Mouse (Mus musculus) liver, postnatal 0 days (tissue): ENCODE measurements around the gene Shroom1. TPM values are rescaled to one million over a fixed set of nuclear protein-coding genes. Genes with fewer than 3 reads are reported as not detected.

Experiments
- ATAC-seq: fragments of 200-750 bp; cut with Nextera tagmentation; 2 replicates; pipeline ENCODE4 v1.8.0; 2017; ENCODE audit warnings: mild to moderate bottlenecking, moderate library complexity
- DNase-seq: peaks from one replicate; pipeline ENCODE4 v3.0.0-alpha.2; 2016
- H3K27ac ChIP-seq: fragments of 300-500 bp; sonication (generic); 2 replicates; pipeline ENCODE4 v1.5.1; 2014; ENCODE audit warnings: antibody characterized with exemption, moderate library complexity, mild to moderate bottlenecking, low read depth
- H3K27me3 ChIP-seq: fragments of 300-500 bp; sonication (generic); 2 replicates; pipeline ENCODE4 v1.6.1; 2014; ENCODE audit warnings: low read length, control low read depth, mixed read lengths; ENCODE audit not compliant: insufficient read depth
- H3K36me3 ChIP-seq: fragments of 300-500 bp; sonication (generic); replicated peaks from 2 replicates; pipeline ENCODE4 v1.6.1; 2014; ENCODE audit warnings: mild to moderate bottlenecking, control low read depth, low read length, moderate library complexity, mixed read lengths; ENCODE audit not compliant: insufficient read depth
- H3K4me1 ChIP-seq: fragments of 300-500 bp; sonication (generic); 2 replicates; pipeline ENCODE4 v1.6.1; 2014; ENCODE audit warnings: antibody characterized with exemption, mild to moderate bottlenecking, control low read depth; ENCODE audit not compliant: insufficient read depth
- H3K4me2 ChIP-seq: fragments of 300-500 bp; sonication (generic); 2 replicates; pipeline ENCODE4 v1.6.1; 2014; ENCODE audit warnings: low read depth, mild to moderate bottlenecking, low read length, moderate library complexity, mixed read lengths
- H3K4me3 ChIP-seq: fragments of 300-500 bp; sonication (generic); 2 replicates; pipeline ENCODE4 v1.5.1; 2014; ENCODE audit warnings: low read depth, low read length
- H3K9ac ChIP-seq: fragments of 300-500 bp; sonication (generic); replicated peaks from 2 replicates; pipeline ENCODE4 v1.6.1; 2014; ENCODE audit warnings: mild to moderate bottlenecking, moderate library complexity
- H3K9me3 ChIP-seq: fragments of 300-500 bp; sonication (generic); 2 replicates; pipeline ENCODE4 v1.6.1; 2016; ENCODE audit warnings: mild to moderate bottlenecking, control low read depth, low read length, mixed read lengths
- CTCF ChIP-seq: sonication (generic); IDR thresholded peaks from 2 replicates; pipeline ENCODE4 v1.5.1; 2016; ENCODE audit warnings: antibody characterized with exemption, low read depth
- EP300 ChIP-seq: IDR thresholded peaks from 2 replicates; pipeline ENCODE4 v1.6.1; 2016; ENCODE audit warnings: antibody characterized with exemption, low read depth, mild to moderate bottlenecking
- WGBS: fragments of 180-500 bp; shearing (Covaris S2); extraction: QIAGEN DNeasy Blood & Tissue Kit; methylation state at CpG from one replicate; pipeline ENCODE4 v1.1.7; 2014; ENCODE audit not compliant: insufficient replicate concordance; 5-methylcytosine and 5-hydroxymethylcytosine counted together
- polyA plus RNA-seq: library from polyadenylated mRNA; unstranded; fragments of >200 nt; fragmentation: Nextera tagmentation; extraction: Ambion mirVana; gene quantifications from 2 replicates; pipeline ENCODE4 v1.2.1, GENCODE M21; 2015

Gene Shroom1
- polyA plus RNA-seq, 1 experiment from 2014 or later = 5.5 TPM

- Histone ChIP-seq H3K27ac (peak overlapping the region; percentile 98), H3K9me3 (no peaks in the 10 kb centered on the region), H3K36me3 (peaks cover 9% of the 10 kb centered on the region), H3K4me3 (peak overlapping the region; percentile 92), H3K27me3 (no peaks in the 10 kb centered on the region), H3K4me2 (peak overlapping the region; percentile 76), H3K4me1 (peaks cover 36% of the 10 kb centered on the region), H3K9ac (peak overlapping the region; percentile 92)
- DNase-seq (no peak), ATAC-seq (peak; percentile 54)
- under 1% methylated on average over 34 of the region's 34 CpGs for WGBS
- TF ChIP-seq EP300 (no peak), CTCF (0 out of 2 replicates have a peak, but pooled peaks have one; percentile 3)
Measured at GRCm38 (mm10) chr11:53430300-53430669, 26.7 kb upstream of the Shroom1 start.

DNA sequence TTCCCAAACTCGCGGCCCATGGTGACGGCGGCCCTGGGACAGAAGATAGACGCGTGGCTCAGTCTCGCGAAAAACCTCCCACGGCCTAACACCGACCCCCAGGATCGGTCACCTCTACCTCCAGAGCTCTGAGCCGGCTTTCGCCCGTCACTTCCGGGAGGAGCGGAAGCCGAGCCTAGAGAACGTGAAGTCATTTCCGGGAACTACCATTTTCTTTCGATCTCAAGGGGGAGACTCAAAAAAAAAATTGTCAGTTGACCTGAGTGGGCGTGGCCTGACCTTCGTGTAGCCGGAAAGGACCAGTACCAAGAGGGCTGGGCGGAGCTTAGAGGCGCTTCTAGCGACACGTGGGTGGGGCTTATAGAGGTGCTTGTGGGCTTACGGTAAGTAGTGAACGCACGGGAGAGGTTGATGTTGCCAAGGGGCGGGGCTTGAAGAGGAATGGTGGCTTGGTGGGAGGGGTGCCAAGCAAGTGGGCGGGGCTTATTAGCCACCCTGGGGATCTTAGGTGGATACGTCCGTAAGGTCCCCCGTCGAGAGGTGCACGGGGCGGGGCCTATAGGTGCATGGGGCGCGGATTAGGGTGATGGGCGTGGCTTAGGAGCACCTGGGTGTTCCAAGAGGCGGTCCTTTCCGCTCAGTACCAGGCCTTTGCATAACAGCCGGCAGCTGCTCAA is 26.2 kb upstream of the Shroom1 start, which contains the start of the genes Uqcrq and Gdf9:
TSS of gene Uqcrq (minus strand) at position 162 of the 677 bp plus-strand sequence.
TSS of gene Gdf9 (plus strand) at position 354 of the 677 bp plus-strand sequence.
- Histone ChIP-seq H3K4me1 (peaks cover 35% of the 10 kb centered on the region), H3K9ac (peak within 1 kb of the TSS; percentile 92), H3K4me3 (peak within 1 kb of the TSS; percentile 92), H3K27me3 (no peaks in the 10 kb centered on the region), H3K9me3 (no peaks in the 10 kb centered on the region), H3K36me3 (peaks cover 9% of the 10 kb centered on the region), H3K4me2 (peak within 1 kb of the TSS; percentile 76), H3K27ac (peak within 1 kb of the TSS; percentile 98)
- under 1% methylated on average over 44 of the region's 44 CpGs for WGBS
- TF ChIP-seq CTCF (no peak; the same call in 1 of the 2 replicates), EP300 (peak; percentile 83)
- ATAC-seq (peak; percentile 89), DNase-seq (peak; percentile 99)

GRCm38 (mm10) chr11:53431347-53432056 is 25.5 kb upstream of the Shroom1 start:
- Histone ChIP-seq H3K27me3 (no peaks in the 10 kb centered on the region), H3K4me3 (peak overlapping the region; percentile 92), H3K27ac (peak overlapping the region; percentile 98), H3K4me2 (peak overlapping the region; percentile 76), H3K9me3 (no peaks in the 10 kb centered on the region), H3K9ac (peak overlapping the region; percentile 49), H3K36me3 (peaks cover 9% of the 10 kb centered on the region), H3K4me1 (peaks cover 33% of the 10 kb centered on the region)
- TF ChIP-seq CTCF (no peak), EP300 (peak; percentile 66)
- 13% methylated on average over 9 of the region's 9 CpGs for WGBS
- peak; percentile 4 for ATAC-seq
- no peak for DNase-seq

DNA sequence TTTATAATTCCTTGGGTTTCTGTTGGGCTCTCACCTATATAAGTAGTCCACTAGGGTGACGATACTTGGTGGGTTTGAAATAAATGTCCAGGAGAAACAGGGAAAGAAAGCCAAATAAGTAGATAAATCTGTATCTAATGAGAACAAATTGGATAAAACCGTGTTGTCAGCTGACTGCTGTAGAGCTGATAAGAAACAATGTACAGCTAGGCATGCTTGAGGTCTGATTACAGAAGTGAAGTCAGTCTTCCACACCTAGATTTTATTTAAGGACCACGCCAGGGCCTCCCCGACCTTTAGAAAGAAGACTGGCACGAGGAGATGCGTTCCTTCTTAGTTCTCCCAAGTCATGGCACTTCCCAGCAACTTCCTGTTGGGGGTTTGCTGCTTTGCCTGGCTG is 23.9 kb upstream of the Shroom1 start:
- TF ChIP-seq EP300 = peak; percentile 61; the same call in 1 of the 2 replicates
- TF ChIP-seq CTCF = no peak
- Histone ChIP-seq H3K4me2 (no peak overlapping the region), H3K36me3 (peaks cover 8% of the 10 kb centered on the region), H3K27ac (no peak overlapping the region), H3K9ac (no peak overlapping the region), H3K27me3 (no peaks in the 10 kb centered on the region), H3K9me3 (no peaks in the 10 kb centered on the region), H3K4me3 (no peak overlapping the region), H3K4me1 (peaks cover 33% of the 10 kb centered on the region)
- WGBS = 31% methylated on average over 6 of the region's 6 CpGs
- DNase-seq = no peak
- no peak for ATAC-seq

DNA sequence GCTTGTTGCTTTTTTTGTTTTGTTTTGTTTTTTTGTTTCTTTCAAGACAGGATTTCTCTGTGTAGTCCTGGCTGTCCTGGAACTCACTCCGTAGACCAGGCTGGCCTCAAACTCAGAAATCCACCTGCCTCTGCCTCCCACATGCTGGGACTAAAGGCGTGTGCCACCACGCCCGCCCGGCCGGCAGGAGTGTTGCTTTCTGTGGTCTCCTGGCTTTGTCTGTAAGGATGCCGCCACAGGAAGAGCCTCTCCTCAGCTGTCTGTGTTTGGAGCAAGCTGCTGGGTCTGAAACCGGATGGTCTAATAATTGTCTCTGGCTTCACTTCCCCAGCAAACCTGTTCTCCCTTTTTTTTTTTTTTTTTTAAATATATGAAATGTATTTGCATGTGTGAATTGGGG is 21.5 kb upstream of the Shroom1 start:
- H3K9me3 ChIP-seq = no peaks in the 10 kb centered on the region
- ATAC-seq = no peak
- H3K4me3 ChIP-seq = no peak overlapping the region
- WGBS = 60% methylated on average over 8 of the region's 8 CpGs
- H3K4me1 ChIP-seq = peaks cover 22% of the 10 kb centered on the region
- no peaks in the 10 kb centered on the region for H3K36me3 ChIP-seq
- H3K9ac ChIP-seq = no peak overlapping the region
- no peak for DNase-seq
- no peak overlapping the region for H3K27ac ChIP-seq
- H3K27me3 ChIP-seq = no peaks in the 10 kb centered on the region
- TF ChIP-seq EP300 (no peak), CTCF (no peak)
- no peak overlapping the region for H3K4me2 ChIP-seq

GRCm38 (mm10) chr11:53436338-53436737 is 20.7 kb upstream of the Shroom1 start:
- 65% methylated on average over 6 of the region's 6 CpGs for WGBS
- Histone ChIP-seq H3K4me3 (no peak overlapping the region), H3K27me3 (no peaks in the 10 kb centered on the region), H3K4me1 (peaks cover 20% of the 10 kb centered on the region), H3K36me3 (no peaks in the 10 kb centered on the region), H3K27ac (no peak overlapping the region), H3K9ac (no peak overlapping the region), H3K4me2 (no peak overlapping the region), H3K9me3 (no peaks in the 10 kb centered on the region)
- TF ChIP-seq CTCF (no peak), EP300 (no peak)
- ATAC-seq = no peak
- no peak for DNase-seq
